Mouse (Mus musculus) forebrain, embryonic 16.5 days (tissue): ENCODE measurements around the gene Rassf6. TPM values are rescaled to one million over a fixed set of nuclear protein-coding genes. Genes with fewer than 3 reads are reported as not detected.

Source experiments
- ATAC-seq: fragments of 200-750 bp; cut with Nextera tagmentation; 2 replicates; pipeline ENCODE4 v1.8.0; 2017; ENCODE audit warnings: mild to moderate bottlenecking, moderate library complexity
- H3K27ac ChIP-seq: fragments of 300-500 bp; sonication (generic); 2 replicates; pipeline ENCODE4 v1.5.1; 2014; ENCODE audit warnings: low read length, control low read depth
- H3K27me3 ChIP-seq: fragments of 300-500 bp; sonication (generic); replicated peaks from 2 replicates; pipeline ENCODE4 v1.6.1; 2014; ENCODE audit warnings: low read length; ENCODE audit not compliant: control insufficient read depth, insufficient read depth
- H3K36me3 ChIP-seq: fragments of 300-500 bp; sonication (generic); 2 replicates; pipeline ENCODE4 v1.6.1; 2014; ENCODE audit not compliant: control insufficient read depth, insufficient read depth
- H3K4me1 ChIP-seq: fragments of 300-500 bp; sonication (generic); replicated peaks from 2 replicates; pipeline ENCODE4 v1.6.1; 2014; ENCODE audit warnings: low read length; ENCODE audit not compliant: control insufficient read depth, insufficient read depth
- H3K4me2 ChIP-seq: fragments of 300-500 bp; sonication (generic); 2 replicates; pipeline ENCODE4 v1.6.1; 2014; ENCODE audit warnings: mild to moderate bottlenecking, low read length, control low read depth
- H3K4me3 ChIP-seq: fragments of 300-500 bp; sonication (generic); replicated peaks from 2 replicates; pipeline ENCODE4 v1.5.1; 2014; ENCODE audit warnings: mild to moderate bottlenecking, low read length, control low read depth
- H3K9ac ChIP-seq: fragments of 300-500 bp; sonication (generic); replicated peaks from 2 replicates; pipeline ENCODE4 v1.6.1; 2014; ENCODE audit warnings: low read depth, low read length, control low read depth
- H3K9me3 ChIP-seq: fragments of 300-500 bp; sonication (generic); 2 replicates; pipeline ENCODE4 v1.6.1; 2016; ENCODE audit warnings: low read length; ENCODE audit not compliant: control insufficient read depth
- WGBS: fragments of 180-500 bp; shearing (Covaris S2); extraction: QIAGEN DNeasy Blood & Tissue Kit; methylation state at CpG from one replicate; pipeline ENCODE4 v1.1.7; 2014; 5-methylcytosine and 5-hydroxymethylcytosine counted together
- polyA plus RNA-seq: library from polyadenylated mRNA; unstranded; fragments of >200 nt; fragmentation: Nextera tagmentation; extraction: Ambion mirVana; gene quantifications from 2 replicates; pipeline ENCODE4 v1.2.1, GENCODE M21; 2015

Gene Rassf6
- polyA plus RNA-seq, 1 experiment from 2014 or later: 0.92 TPM

DNA sequence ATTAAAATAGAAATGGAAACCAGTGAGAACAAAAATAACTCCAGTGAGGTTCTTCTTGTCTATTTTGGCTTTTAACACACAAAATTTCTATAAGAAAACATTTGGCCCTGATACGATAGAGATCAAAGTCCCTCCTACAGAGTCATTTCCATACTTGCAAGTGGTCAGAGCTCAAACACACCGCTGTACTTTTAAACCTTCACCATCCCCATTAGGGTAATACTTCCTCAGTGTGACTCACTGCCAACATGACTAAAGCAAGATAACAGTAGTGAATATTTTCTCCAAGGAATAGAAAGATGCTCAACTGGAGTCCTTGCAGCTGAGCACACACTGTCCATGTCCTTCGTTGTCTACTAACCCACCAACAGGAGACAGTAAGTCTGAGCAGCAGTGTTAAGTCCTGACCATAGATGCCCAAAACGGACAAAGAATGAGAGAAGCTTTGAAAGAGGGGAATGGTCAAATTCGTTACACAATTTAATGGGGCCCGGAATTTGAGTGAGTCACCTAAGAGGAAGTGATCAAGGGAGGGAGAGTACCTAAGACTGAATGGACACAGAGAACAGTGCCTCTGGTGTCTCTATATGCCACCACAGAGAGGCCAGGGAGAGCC lies 28.4 kb downstream of the Rassf6 start:
- Histone ChIP-seq H3K4me1 (no peaks in the 10 kb centered on the region), H3K27ac (no peak overlapping the region), H3K4me2 (no peak overlapping the region), H3K27me3 (no peaks in the 10 kb centered on the region), H3K9me3 (no peaks in the 10 kb centered on the region), H3K36me3 (no peaks in the 10 kb centered on the region), H3K9ac (no peak overlapping the region), H3K4me3 (no peak overlapping the region)
- ATAC-seq: no peak
- 86% methylated on average over 6 of the region's 6 CpGs for WGBS

GRCm38 (mm10) chr5:90611388-90611787 lies 29.1 kb downstream of the Rassf6 start:
- no peak overlapping the region for H3K4me3 ChIP-seq
- H3K4me2 ChIP-seq: no peak overlapping the region
- H3K9ac ChIP-seq: no peak overlapping the region
- no peaks in the 10 kb centered on the region for H3K9me3 ChIP-seq
- WGBS: 83% methylated on average over 3 of the region's 3 CpGs
- H3K27me3 ChIP-seq: no peaks in the 10 kb centered on the region
- H3K36me3 ChIP-seq: no peaks in the 10 kb centered on the region
- ATAC-seq: no peak
- no peak overlapping the region for H3K27ac ChIP-seq
- H3K4me1 ChIP-seq: no peaks in the 10 kb centered on the region

DNA sequence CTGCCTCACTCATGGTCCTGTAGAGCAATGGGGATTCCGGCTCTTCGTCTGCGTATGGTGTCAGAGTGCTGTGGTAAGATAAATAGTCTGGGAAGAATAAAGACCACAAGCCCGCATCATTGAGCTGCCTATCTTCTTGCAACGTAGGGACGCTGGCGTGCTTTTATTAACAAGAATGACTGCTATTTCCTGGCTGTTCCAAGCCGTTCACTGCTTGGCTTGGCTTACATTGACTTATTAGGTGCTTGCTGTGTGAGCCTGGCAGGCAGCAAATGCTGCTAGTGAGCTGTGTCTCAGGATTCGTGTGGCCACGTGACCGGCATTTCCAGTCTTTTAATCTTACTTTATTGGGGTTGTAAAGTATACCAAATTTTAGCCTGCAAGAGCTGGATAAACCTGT lies 31.6 kb downstream of the Rassf6 start:
- WGBS: 80% methylated on average over 11 of the region's 11 CpGs
- H3K36me3 ChIP-seq: no peaks in the 10 kb centered on the region
- H3K4me3 ChIP-seq: no peak overlapping the region
- no peaks in the 10 kb centered on the region for H3K27me3 ChIP-seq
- H3K9ac ChIP-seq: no peak overlapping the region
- no peaks in the 10 kb centered on the region for H3K4me1 ChIP-seq
- H3K9me3 ChIP-seq: no peaks in the 10 kb centered on the region
- no peak for ATAC-seq
- H3K4me2 ChIP-seq: no peak overlapping the region
- no peak overlapping the region for H3K27ac ChIP-seq

- Histone ChIP-seq H3K9me3 (no peaks in the 10 kb centered on the region), H3K27ac (no peak overlapping the region), H3K27me3 (no peaks in the 10 kb centered on the region), H3K4me1 (no peaks in the 10 kb centered on the region; the same call in 1 of the 2 replicates), H3K36me3 (no peaks in the 10 kb centered on the region), H3K4me3 (no peak overlapping the region), H3K9ac (no peak overlapping the region), H3K4me2 (no peak overlapping the region)
- ATAC-seq: no peak
- WGBS: 62% methylated on average over 13 of the region's 13 CpGs
Measured at GRCm38 (mm10) chr5:90603407-90603923, 37.0 kb downstream of the Rassf6 start.

- Histone ChIP-seq H3K36me3 (no peaks in the 10 kb centered on the region), H3K27ac (no peak overlapping the region), H3K9me3 (no peaks in the 10 kb centered on the region), H3K4me1 (no peaks in the 10 kb centered on the region; the same call in 1 of the 2 replicates), H3K4me3 (no peak overlapping the region), H3K27me3 (no peaks in the 10 kb centered on the region), H3K9ac (no peak overlapping the region), H3K4me2 (no peak overlapping the region)
- WGBS: 21% methylated on average over 6 of the region's 6 CpGs
- ATAC-seq: peak; percentile 50; the same call in 1 of the 2 replicates
Measured at GRCm38 (mm10) chr5:90601469-90601868, 39.0 kb downstream of the Rassf6 start.

DNA sequence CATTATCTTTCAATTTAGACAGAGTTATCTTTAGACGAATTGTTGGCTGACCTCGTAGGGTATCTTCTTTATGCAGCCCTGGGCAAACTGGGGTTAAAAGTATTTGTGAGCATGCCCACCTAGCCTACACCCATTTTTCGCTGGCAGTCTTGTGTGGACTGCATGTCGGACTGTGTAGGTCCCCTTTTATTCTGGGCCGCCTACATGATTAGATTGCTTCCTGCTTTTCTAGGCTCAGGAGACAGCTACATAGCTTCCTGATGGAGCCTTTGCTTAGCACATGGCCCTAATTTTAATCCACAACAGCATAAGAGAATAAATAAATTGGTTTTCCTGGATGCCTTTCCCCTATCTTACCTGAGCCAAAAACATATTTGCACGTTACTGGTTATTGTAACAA lies 44.3 kb downstream of the Rassf6 start:
- no peak overlapping the region for H3K4me3 ChIP-seq
- H3K27me3 ChIP-seq: no peaks in the 10 kb centered on the region
- no peak overlapping the region for H3K4me2 ChIP-seq
- WGBS: 89% methylated on average over 6 of the region's 6 CpGs
- no peaks in the 10 kb centered on the region for H3K4me1 ChIP-seq
- H3K9me3 ChIP-seq: no peaks in the 10 kb centered on the region
- no peak overlapping the region for H3K9ac ChIP-seq
- no peak overlapping the region for H3K27ac ChIP-seq
- H3K36me3 ChIP-seq: no peaks in the 10 kb centered on the region
- ATAC-seq: no peak

GRCm38 (mm10) chr5:90594945-90595344 lies 45.5 kb downstream of the Rassf6 start:
- Histone ChIP-seq H3K9me3 (no peaks in the 10 kb centered on the region), H3K36me3 (no peaks in the 10 kb centered on the region), H3K27ac (no peak overlapping the region), H3K27me3 (no peaks in the 10 kb centered on the region), H3K9ac (no peak overlapping the region), H3K4me3 (no peak overlapping the region), H3K4me2 (no peak overlapping the region), H3K4me1 (no peaks in the 10 kb centered on the region)
- 93% methylated on average over 13 of the region's 13 CpGs for WGBS
- no peak for ATAC-seq

- 0 out of 2 replicates have a peak, but pooled peaks cover 3% of the 10 kb centered on the region for H3K4me1 ChIP-seq
- no peak for ATAC-seq
- 90% methylated on average over 6 of the region's 6 CpGs for WGBS
- H3K9ac ChIP-seq: no peak overlapping the region
- H3K27ac ChIP-seq: no peak overlapping the region
- no peak overlapping the region for H3K4me2 ChIP-seq
- no peak overlapping the region for H3K4me3 ChIP-seq
- no peaks in the 10 kb centered on the region for H3K36me3 ChIP-seq
- no peaks in the 10 kb centered on the region for H3K9me3 ChIP-seq
- H3K27me3 ChIP-seq: no peaks in the 10 kb centered on the region
Measured at GRCm38 (mm10) chr5:90591936-90592335, 48.5 kb downstream of the Rassf6 start.

- Histone ChIP-seq H3K4me2 (no peak overlapping the region), H3K27me3 (no peaks in the 10 kb centered on the region), H3K9me3 (no peaks in the 10 kb centered on the region), H3K4me3 (no peak overlapping the region), H3K4me1 (0 out of 2 replicates have a peak, but pooled peaks cover 3% of the 10 kb centered on the region), H3K27ac (no peak overlapping the region), H3K9ac (no peak overlapping the region), H3K36me3 (no peaks in the 10 kb centered on the region)
- 79% methylated on average over 10 of the region's 10 CpGs for WGBS
- no peak for ATAC-seq
Measured at GRCm38 (mm10) chr5:90590676-90591075, 49.8 kb downstream of the Rassf6 start.
